Mouse (Mus musculus): ENCODE results near the gene D5Ertd579e.

The D5Ertd579e gene

GRCm38 (mm10) chr5:36553056-36553606 is 142.7 kb downstream of the D5Ertd579e start:
- no peak for DNase-seq (ENCODE audit: low read depth in 2 of 2, low spot score in 2 of 2)

GRCm38 (mm10) chr5:36552391-36552790 is 143.4 kb downstream of the D5Ertd579e start:
- no peak for DNase-seq (ENCODE audit: low read depth in 2 of 2, low spot score in 2 of 2)

Data from CD8-positive naive resting alpha-beta T cell, adult 2 months (primary cell).